Mouse (Mus musculus) c-Kit-positive CD71-positive TER-119-negative erythroid progenitor cells, embryonic 14.5 days (primary cell): ENCODE data around the gene Adig.
A peak's percentile ranks its signal among the peaks of the same experiment; 100 is the strongest.

Experiments
- DNase-seq: peaks from one replicate; pipeline ENCODE4 v3.0.0-alpha.2; 2013; ENCODE audit warnings: low read depth

Adig gene

GRCm38 (mm10) chr2:158501836-158502812, at the start of gene Adig:
Adig (plus strand) TSS chr2:158502612.
- DNase-seq = no peak

- DNase-seq = no peak
These were observed 46.0 kb upstream of the Adig start for GRCm38 (mm10) chr2:158456451-158456850.

GRCm38 (mm10) chr2:158457610-158458009, 44.8 kb upstream of the Adig start:
- no peak for DNase-seq

GRCm38 (mm10) chr2:158462450-158462849, 40.0 kb upstream of the Adig start:
- DNase-seq = no peak

- DNase-seq = no peak
These were observed 28.3 kb upstream of the Adig start for GRCm38 (mm10) chr2:158474159-158474558.

- no peak for DNase-seq
These were observed 24.8 kb upstream of the Adig start for GRCm38 (mm10) chr2:158477640-158478039.

- DNase-seq = no peak
These were observed 4.0 kb upstream of the Adig start for GRCm38 (mm10) chr2:158498457-158498856.

GRCm38 (mm10) chr2:158503226-158503625, 814 bp downstream of the Adig start:
- DNase-seq = no peak

GRCm38 (mm10) chr2:158503671-158504070, 1.3 kb downstream of the Adig start:
- DNase-seq = no peak

GRCm38 (mm10) chr2:158506475-158506874, 4.1 kb downstream of the Adig start:
- no peak for DNase-seq

GRCm38 (mm10) chr2:158507046-158507445, 4.6 kb downstream of the Adig start:
- DNase-seq = no peak

- DNase-seq = no peak
These were observed 8.3 kb downstream of the Adig start for GRCm38 (mm10) chr2:158510665-158511064.

GRCm38 (mm10) chr2:158512528-158512927, 10.1 kb downstream of the Adig start, which contains the start of gene Arhgap40:
Arhgap40 (plus strand) TSS chr2:158512796.
- no peak for DNase-seq

GRCm38 (mm10) chr2:158513821-158514336, 11.5 kb downstream of the Adig start:
- no peak for DNase-seq

GRCm38 (mm10) chr2:158518583-158518982, 16.2 kb downstream of the Adig start:
- no peak for DNase-seq

GRCm38 (mm10) chr2:158519071-158519470, 16.7 kb downstream of the Adig start:
- DNase-seq = no peak

GRCm38 (mm10) chr2:158519800-158520199, 17.4 kb downstream of the Adig start:
- DNase-seq = no peak

GRCm38 (mm10) chr2:158523060-158523459, 20.6 kb downstream of the Adig start:
- no peak for DNase-seq

GRCm38 (mm10) chr2:158524129-158524860, 21.9 kb downstream of the Adig start:
- DNase-seq = no peak

- peak; percentile 15 for DNase-seq
These were observed 31.7 kb downstream of the Adig start for GRCm38 (mm10) chr2:158534090-158534489.

GRCm38 (mm10) chr2:158534559-158534958, 32.1 kb downstream of the Adig start:
- no peak for DNase-seq

- DNase-seq = no peak
These were observed 37.3 kb downstream of the Adig start for GRCm38 (mm10) chr2:158539433-158540305.
